Comparison of ENCODE assay signal across 16 mouse cellular contexts in the genomic region with DNA sequence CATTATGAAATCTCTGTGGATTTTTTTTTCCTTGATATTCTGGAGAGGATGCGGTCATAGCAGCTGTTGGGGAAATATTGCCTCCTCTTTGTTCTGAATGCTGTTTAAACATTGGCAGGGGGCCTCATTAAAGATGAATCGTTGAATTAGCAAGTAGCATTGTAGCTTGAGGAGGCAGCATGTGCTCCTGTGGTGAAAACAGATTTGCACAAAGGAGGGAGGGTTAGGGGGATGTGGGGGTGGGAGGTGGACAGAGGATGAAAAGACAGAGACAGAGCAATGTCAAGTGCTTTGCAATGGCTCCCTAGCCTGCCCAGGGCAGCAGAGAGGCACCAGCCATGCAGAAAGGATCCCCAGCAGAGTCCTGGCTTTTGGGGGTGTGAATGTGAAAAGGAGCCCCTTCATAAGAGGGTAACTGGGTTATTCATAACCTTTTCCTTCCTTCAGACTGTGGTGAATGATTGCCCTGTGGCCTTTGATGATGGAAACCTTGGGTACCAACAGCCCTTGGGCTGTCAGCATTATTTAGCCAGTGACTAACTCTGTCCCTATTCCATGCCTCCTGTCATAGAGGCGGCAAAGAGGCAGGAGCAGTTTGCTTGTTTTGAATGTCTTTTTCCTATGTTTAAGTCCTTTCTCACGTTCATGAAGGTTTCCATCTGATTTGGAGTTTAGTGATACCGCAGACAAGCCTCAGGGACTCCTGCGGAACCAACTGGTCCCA.
DNase-seq lines count a peak whose midpoint lies in the region; ATAC-seq lines count a peak whose summit lies in the region.
"Had no signal": no experiment of that assay in that cellular context is flagged by ENCODE, and none has a peak within 500 bp of the region (broad histone marks: within the 10 kb centered on the region; RNA-seq: fewer than 3 reads in every experiment).

No protein-coding gene starts in this region.

- H3K27me3 ChIP-seq in embryonic facial prominence, embryonic 14.5 days (replicated peaks; ENCODE audit: control insufficient read depth, insufficient read depth, low read length), result 0 out of 2 replicates have a peak, but pooled peaks cover 3% of the 10 kb centered on the region
- H3K27me3 ChIP-seq in embryonic facial prominence, embryonic 10.5 days (replicated peaks; ENCODE audit: low read depth, poor library complexity, severe bottlenecking), result peaks cover 11% of the 10 kb centered on the region; the same call in 1 of the 2 replicates
- H3K27me3 ChIP-seq in forebrain, embryonic 15.5 days, result no peaks in the 10 kb centered on the region
- no peaks in the 10 kb centered on the region for H3K27me3 ChIP-seq in neural tube, embryonic 14.5 days (ENCODE audit: control insufficient read depth, insufficient read depth, low read length)
- H3K27me3 ChIP-seq: megakaryocyte, embryonic 14.5 days had no signal

- H3K4me1 ChIP-seq in embryonic facial prominence, embryonic 14.5 days (ENCODE audit: control insufficient read depth, insufficient read depth, low read length), result no peaks in the 10 kb centered on the region
- 0 out of 2 replicates have a peak, but pooled peaks cover 4% of the 10 kb centered on the region for H3K4me1 ChIP-seq in embryonic facial prominence, embryonic 10.5 days
- H3K4me1 ChIP-seq in forebrain, embryonic 15.5 days, result peaks cover 7% of the 10 kb centered on the region; the same call in 1 of the 2 replicates
- peaks cover 4% of the 10 kb centered on the region; the same call in 1 of the 2 replicates for H3K4me1 ChIP-seq in neural tube, embryonic 14.5 days (ENCODE audit: control insufficient read depth, insufficient read depth, low read length)
- H3K4me1 ChIP-seq: embryonic facial prominence, embryonic 13.5 days; megakaryocyte, embryonic 14.5 days had no signal

- H3K9ac ChIP-seq in embryonic facial prominence, embryonic 14.5 days (ENCODE audit: low read depth, low read length), result no peak overlapping the region
- no peak overlapping the region for H3K9ac ChIP-seq in forebrain, embryonic 15.5 days (replicated peaks)
- H3K9ac ChIP-seq in neural tube, embryonic 14.5 days (replicated peaks; ENCODE audit: low read depth, low read length), result no peak overlapping the region
- H3K9ac ChIP-seq: embryonic facial prominence, embryonic 13.5 days had no signal

- no peak overlapping the region for H3K4me3 ChIP-seq in embryonic facial prominence, embryonic 14.5 days (ENCODE audit: low read depth, low read length)
- H3K4me3 ChIP-seq in embryonic facial prominence, embryonic 10.5 days, result no peak overlapping the region
- no peak overlapping the region for H3K4me3 ChIP-seq in forebrain, embryonic 15.5 days
- H3K4me3 ChIP-seq in neural tube, embryonic 14.5 days (ENCODE audit: low read depth, low read length), result no peak overlapping the region
- H3K4me3 ChIP-seq: embryonic facial prominence, embryonic 13.5 days; megakaryocyte, embryonic 14.5 days had no signal

- H3K27ac ChIP-seq in embryonic facial prominence, embryonic 14.5 days (replicated peaks; ENCODE audit: low read depth, low read length), result no peak overlapping the region
- H3K27ac ChIP-seq in embryonic facial prominence, embryonic 10.5 days (replicated peaks), result no peak overlapping the region
- H3K27ac ChIP-seq in forebrain, embryonic 15.5 days (replicated peaks), result no peak overlapping the region
- H3K27ac ChIP-seq in neural tube, embryonic 14.5 days (ENCODE audit: low read depth, low read length), result peak overlapping the region; percentile 78
- H3K27ac ChIP-seq: embryonic facial prominence, embryonic 13.5 days had no signal

- H3K36me3 ChIP-seq in embryonic facial prominence, embryonic 14.5 days (ENCODE audit: control insufficient read depth, insufficient read depth, low read length), result no peaks in the 10 kb centered on the region
- H3K36me3 ChIP-seq in embryonic facial prominence, embryonic 10.5 days (replicated peaks), result no peaks in the 10 kb centered on the region
- H3K36me3 ChIP-seq in forebrain, embryonic 15.5 days, result no peaks in the 10 kb centered on the region
- H3K36me3 ChIP-seq in neural tube, embryonic 14.5 days (ENCODE audit: control insufficient read depth, insufficient read depth, low read length), result no peaks in the 10 kb centered on the region
- H3K36me3 ChIP-seq: embryonic facial prominence, embryonic 13.5 days had no signal

- peak; percentile 53; the same call in 1 of the 2 replicates for ATAC-seq in embryonic facial prominence, embryonic 14.5 days (ENCODE audit: low read depth)
- ATAC-seq in forebrain, embryonic 15.5 days (replicated peaks), result peak; percentile 67
- ATAC-seq in neural tube, embryonic 14.5 days (ENCODE audit: low read depth), result peak; percentile 73

- DNase-seq in embryonic facial prominence, embryonic 14.5 days (ENCODE audit: low spot score), result peak; percentile 38
- no peak for DNase-seq in embryonic facial prominence, embryonic 10.5 days (ENCODE audit: low spot score)
- DNase-seq in mesoderm, embryonic 11.5 days (ENCODE audit: low read depth, low spot score), result peak; percentile 31
- DNase-seq in spleen, adult 12 weeks (ENCODE audit: low spot score), result no peak
- DNase-seq in natural killer cell, adult 2 months (ENCODE audit: low spot score in 2 of 2), result no peak
- DNase-seq in frontal cortex, postnatal 10 days (ENCODE audit: low spot score in 2 of 2), result no peak
- DNase-seq: cerebellum, adult 11-12 months; heart, postnatal 14 days; kidney, adult 11 months; kidney, postnatal 4 days; layer of hippocampus, postnatal 36 days; lung, adult 18-20 months had no signal

- no peak overlapping the region for H3K4me2 ChIP-seq in embryonic facial prominence, embryonic 14.5 days (ENCODE audit: low read depth, low read length)
- no peak overlapping the region for H3K4me2 ChIP-seq in forebrain, embryonic 15.5 days (replicated peaks)
- H3K4me2 ChIP-seq in neural tube, embryonic 14.5 days (ENCODE audit: low read depth, low read length), result no peak overlapping the region
- H3K4me2 ChIP-seq: embryonic facial prominence, embryonic 13.5 days had no signal

- no peaks in the 10 kb centered on the region; the same call in 1 of the 2 replicates for H3K9me3 ChIP-seq in embryonic facial prominence, embryonic 14.5 days (ENCODE audit: control insufficient read depth, low read length)
- H3K9me3 ChIP-seq in embryonic facial prominence, embryonic 10.5 days, result peaks cover 11% of the 10 kb centered on the region; the same call in 1 of the 2 replicates
- no peaks in the 10 kb centered on the region for H3K9me3 ChIP-seq in forebrain, embryonic 15.5 days
- no peaks in the 10 kb centered on the region for H3K9me3 ChIP-seq in neural tube, embryonic 14.5 days (ENCODE audit: control insufficient read depth, low read length)

- 71% methylated on average over 6 of the region's 6 CpGs for WGBS in embryonic facial prominence, embryonic 14.5 days
- 72% methylated on average over 6 of the region's 6 CpGs for WGBS in embryonic facial prominence, embryonic 10.5 days
- 45% methylated on average over 6 of the region's 6 CpGs for WGBS in forebrain, embryonic 15.5 days
- 43% methylated on average over 6 of the region's 6 CpGs for WGBS in neural tube, embryonic 14.5 days

Comparison
In these comparisons a context has a peak if more than half of its experiments do, and no peak if none do; other contexts are left out.
1. DNase-seq: peak in embryonic facial prominence, embryonic 14.5 days (single experiment) and mesoderm, embryonic 11.5 days (single experiment); none in embryonic facial prominence, embryonic 10.5 days (single experiment), spleen, adult 12 weeks (single experiment), natural killer cell, adult 2 months (0 of 2) and frontal cortex, postnatal 10 days (0 of 2).
2. Peak in every context shown above with its lines, with median percentiles within 50 percentile points of each other: ATAC-seq.